Mouse (Mus musculus) MEL (cell line): ENCODE data around the gene Gpcpd1. TPM values are rescaled to one million over a fixed set of nuclear protein-coding genes. Genes with fewer than 3 reads are reported as not detected.

Source experiments
- DNase-seq: peaks from one replicate; pipeline ENCODE4 v3.0.0; 2011; ENCODE audit warnings: low read depth, low spot score
- H3K27ac ChIP-seq: 2 replicates; pipeline ENCODE4 v1.5.1; 2012; ENCODE audit warnings: low read depth, mild to moderate bottlenecking, control low read depth, low read length, moderate library complexity; ENCODE audit not compliant: control insufficient read depth
- H3K27me3 ChIP-seq, 2 experiments: fragments of 150-350 bp in 1 of 2; sonication (generic) in 1 of 2; 2 replicates each; pipeline ENCODE4 v1.6.1; 2012; ENCODE audit warnings: low read length in 2 of 2, mild to moderate bottlenecking in 2 of 2, improper control_type of control experiment in 1 of 2, moderate library complexity in 1 of 2; ENCODE audit not compliant: insufficient read depth in 2 of 2, control insufficient read depth in 1 of 2
- H3K36me3 ChIP-seq, 2 experiments: 2 replicates each; pipeline ENCODE4 v1.6.1; 2012 to 2014; ENCODE audit warnings: low read length in 2 of 2, improper control_type of control experiment in 1 of 2, inconsistent platforms in 1 of 2, mild to moderate bottlenecking in 1 of 2; ENCODE audit not compliant: insufficient read depth in 2 of 2, control insufficient read depth in 1 of 2
- H3K4me1 ChIP-seq, 2 experiments: fragments of 150-350 bp in 1 of 2; sonication (generic) in 1 of 2; 2 replicates each; pipeline ENCODE4 v1.6.1; 2012; ENCODE audit warnings: low read length in 2 of 2, improper control_type of control experiment in 1 of 2, mild to moderate bottlenecking in 1 of 2; ENCODE audit not compliant: insufficient read depth in 2 of 2, control insufficient read depth in 1 of 2
- H3K4me3 ChIP-seq, 2 experiments: fragments of 150-350 bp in 1 of 2; sonication (generic) in 1 of 2; 2 replicates each; pipeline ENCODE4 v1.5.1; 2012; ENCODE audit warnings: low read depth in 2 of 2, low read length in 2 of 2, mild to moderate bottlenecking in 2 of 2, moderate library complexity in 2 of 2, control low read depth in 1 of 2, improper control_type of control experiment in 1 of 2; ENCODE audit not compliant: control insufficient read depth in 1 of 2, insufficient read depth in 1 of 2
- H3K79me2 ChIP-seq: 2 replicates; pipeline ENCODE4 v1.6.1; 2012; ENCODE audit warnings: mild to moderate bottlenecking, low read length, moderate library complexity; ENCODE audit not compliant: control insufficient read depth, poor library complexity, insufficient read depth
- H3K9ac ChIP-seq: 2 replicates; pipeline ENCODE4 v1.6.1; 2012; ENCODE audit warnings: low read depth, mild to moderate bottlenecking, control low read depth, low read length, moderate library complexity; ENCODE audit not compliant: control insufficient read depth, poor library complexity, severe bottlenecking
- H3K9me3 ChIP-seq: fragments of 150-350 bp; sonication (generic); replicated peaks from 2 replicates; pipeline ENCODE4 v1.6.1; 2012; ENCODE audit warnings: mild to moderate bottlenecking, low read length, improper control_type of control experiment, moderate library complexity; ENCODE audit not compliant: insufficient read depth
- BHLHE40 ChIP-seq: IDR thresholded peaks from 2 replicates; pipeline ENCODE4 v1.6.1; 2012; ENCODE audit warnings: low read depth, mild to moderate bottlenecking, inconsistent platforms, low read length, improper control_type of control experiment, borderline replicate concordance
- CHD1 ChIP-seq: IDR thresholded peaks from 2 replicates; pipeline ENCODE4 v1.6.1; 2012; ENCODE audit warnings: low read depth, mild to moderate bottlenecking, inconsistent platforms, low read length, improper control_type of control experiment
- CHD2 ChIP-seq: IDR thresholded peaks from 2 replicates; pipeline ENCODE4 v1.6.1; 2011; ENCODE audit warnings: low read length, improper control_type of control experiment
- CTCF ChIP-seq, 3 experiments: IDR thresholded peaks in 2 of 3; conservative IDR thresholded peaks in 1 of 3; 2 replicates each; pipeline ENCODE4 v1.5.1; 2011 to 2012; ENCODE audit warnings: low read length in 3 of 3, low read depth in 2 of 3, mild to moderate bottlenecking in 2 of 3, improper control_type of control experiment in 1 of 3, inconsistent platforms in 1 of 3, mixed read lengths in 1 of 3, moderate library complexity in 1 of 3; ENCODE audit not compliant: control insufficient read depth in 1 of 3, insufficient read depth in 1 of 3, poor library complexity in 1 of 3, severe bottlenecking in 1 of 3
- E2F4 ChIP-seq: IDR thresholded peaks from 2 replicates; pipeline ENCODE4 v1.6.1; 2011; ENCODE audit warnings: low read depth, low read length, improper control_type of control experiment, borderline replicate concordance
- ELF1 ChIP-seq: IDR thresholded peaks from 2 replicates; pipeline ENCODE4 v1.6.1; 2014; ENCODE audit warnings: low read depth, mild to moderate bottlenecking, inconsistent platforms, low read length, improper control_type of control experiment, moderate library complexity
- EP300 ChIP-seq, 2 experiments: IDR thresholded peaks; 2 replicates each; pipeline ENCODE4 v1.6.1; 2011; ENCODE audit warnings: improper control_type of control experiment in 2 of 2, low read length in 2 of 2, low read depth in 1 of 2, mild to moderate bottlenecking in 1 of 2
- ETS1 ChIP-seq: IDR thresholded peaks from 2 replicates; pipeline ENCODE4 v1.6.1; 2012; ENCODE audit warnings: low read depth, mild to moderate bottlenecking, inconsistent platforms, low read length, improper control_type of control experiment, moderate library complexity
- GATA1 ChIP-seq: IDR thresholded peaks from 2 replicates; pipeline ENCODE4 v1.6.1; 2011; ENCODE audit warnings: low read depth, low read length, improper control_type of control experiment
- HCFC1 ChIP-seq: IDR thresholded peaks from 2 replicates; pipeline ENCODE4 v1.6.1; 2012; ENCODE audit warnings: low read depth, mild to moderate bottlenecking, inconsistent platforms, low read length, improper control_type of control experiment, moderate library complexity
- JUND ChIP-seq: IDR thresholded peaks from 2 replicates; pipeline ENCODE4 v1.6.1; 2011; ENCODE audit warnings: low read depth, mild to moderate bottlenecking, improper control_type of control experiment, low read length
- KAT2A ChIP-seq: conservative IDR thresholded peaks from 2 replicates; pipeline ENCODE4 v1.6.1; 2012; ENCODE audit warnings: low read depth, low read length, improper control_type of control experiment, inconsistent platforms
- MAFK ChIP-seq: IDR thresholded peaks from 2 replicates; pipeline ENCODE4 v1.6.1; 2011; ENCODE audit warnings: low read depth, mild to moderate bottlenecking, low read length, improper control_type of control experiment, borderline replicate concordance
- MAX ChIP-seq: IDR thresholded peaks from 2 replicates; pipeline ENCODE4 v1.6.1; 2011; ENCODE audit warnings: low read length, improper control_type of control experiment
- MEF2A ChIP-seq: IDR thresholded peaks from 2 replicates; pipeline ENCODE4 v1.6.1; 2014; ENCODE audit warnings: low read depth, mild to moderate bottlenecking, inconsistent platforms, low read length, improper control_type of control experiment; ENCODE audit not compliant: poor library complexity, insufficient replicate concordance, severe bottlenecking; ENCODE audit errors: extremely low read depth
- MXI1 ChIP-seq: IDR thresholded peaks from 2 replicates; pipeline ENCODE4 v1.6.1; 2011; ENCODE audit warnings: mild to moderate bottlenecking, low read depth, low read length, improper control_type of control experiment
- MYB ChIP-seq: IDR thresholded peaks from 2 replicates; pipeline ENCODE4 v1.6.1; 2011; ENCODE audit warnings: mild to moderate bottlenecking, low read depth, low read length, improper control_type of control experiment
- MYC ChIP-seq: IDR thresholded peaks from 2 replicates; pipeline ENCODE4 v1.6.1; 2011; ENCODE audit warnings: low read depth, mild to moderate bottlenecking, low read length, improper control_type of control experiment, moderate library complexity
- NELFE ChIP-seq: IDR thresholded peaks from 2 replicates; pipeline ENCODE4 v1.6.1; 2011; ENCODE audit warnings: low read depth, low read length, improper control_type of control experiment
- POLR2A ChIP-seq, 2 experiments: IDR thresholded peaks; 2 replicates each; pipeline ENCODE4 v1.6.1; 2011 to 2012; ENCODE audit warnings: low read length in 2 of 2, mild to moderate bottlenecking in 2 of 2, control low read depth in 1 of 2, improper control_type of control experiment in 1 of 2, low read depth in 1 of 2, moderate library complexity in 1 of 2; ENCODE audit not compliant: control insufficient read depth in 1 of 2, insufficient read depth in 1 of 2, poor library complexity in 1 of 2
- POLR2AphosphoS2 ChIP-seq: IDR thresholded peaks from 2 replicates; pipeline ENCODE4 v1.6.1; 2011; ENCODE audit warnings: low read length, improper control_type of control experiment
- POLR2AphosphoS5 ChIP-seq: IDR thresholded peaks from 2 replicates; pipeline ENCODE4 v1.6.1; 2012; ENCODE audit warnings: low read depth, borderline replicate concordance, mild to moderate bottlenecking, inconsistent platforms, low read length, moderate library complexity, mixed read lengths
- RCOR1 ChIP-seq: IDR thresholded peaks from 2 replicates; pipeline ENCODE4 v1.6.1; 2012; ENCODE audit warnings: low read depth, mild to moderate bottlenecking, inconsistent platforms, low read length, improper control_type of control experiment
- SIN3A ChIP-seq: IDR thresholded peaks from 2 replicates; pipeline ENCODE4 v1.6.1; 2012; ENCODE audit warnings: low read length, improper control_type of control experiment, inconsistent platforms
- SMC3 ChIP-seq: IDR thresholded peaks from 2 replicates; pipeline ENCODE4 v1.6.1; 2011; ENCODE audit warnings: low read depth, low read length, improper control_type of control experiment
- TAL1 ChIP-seq: IDR thresholded peaks from 2 replicates; pipeline ENCODE4 v1.6.1; 2012; ENCODE audit warnings: mild to moderate bottlenecking, inconsistent platforms, low read length, moderate library complexity, mixed read lengths
- TBP ChIP-seq: IDR thresholded peaks from 2 replicates; pipeline ENCODE4 v1.8.0; 2011; ENCODE audit warnings: low read depth, low read length, improper control_type of control experiment
- UBTF ChIP-seq: IDR thresholded peaks from 2 replicates; pipeline ENCODE4 v1.6.1; 2012; ENCODE audit warnings: low read depth, mild to moderate bottlenecking, inconsistent platforms, low read length, improper control_type of control experiment, moderate library complexity, borderline replicate concordance; ENCODE audit not compliant: insufficient read depth
- USF2 ChIP-seq, 2 experiments: IDR thresholded peaks; 2 replicates each; pipeline ENCODE4 v1.6.1; 2011 to 2012; ENCODE audit warnings: improper control_type of control experiment in 2 of 2, low read length in 2 of 2, borderline replicate concordance in 1 of 2, inconsistent platforms in 1 of 2, low read depth in 1 of 2, mild to moderate bottlenecking in 1 of 2; ENCODE audit not compliant: insufficient read depth in 1 of 2
- ZC3H11A ChIP-seq: IDR thresholded peaks from 2 replicates; pipeline ENCODE4 v1.6.1; 2012; ENCODE audit warnings: low read depth, mild to moderate bottlenecking, inconsistent platforms, low read length, improper control_type of control experiment
- ZMIZ1 ChIP-seq: IDR thresholded peaks from 2 replicates; pipeline ENCODE4 v1.6.1; 2012; ENCODE audit warnings: low read depth, mild to moderate bottlenecking, inconsistent platforms, low read length, improper control_type of control experiment, moderate library complexity
- polyA plus RNA-seq, 2 experiments: library from polyadenylated mRNA; stranded (reverse) in 1 of 2; unstranded in 1 of 2; fragments of >175 nt in 1 of 2; fragments of >200 nt in 1 of 2; gene quantifications; 2 replicates each; pipeline versions ENCODE4 v1.2.1 to v1.2.4; 2012; ENCODE audit warnings: low replicate concordance in 2 of 2, low read depth in 1 of 2; ENCODE audit not compliant: insufficient read length in 2 of 2, insufficient read depth in 1 of 2, missing spikeins in 1 of 2
- total RNA-seq: library from RNA; depleted of rRNA; stranded (reverse); fragments of 300-350 nt; gene quantifications from 2 replicates; pipeline ENCODE4 v1.2.3, GENCODE M21; 2012

The Gpcpd1 gene
- total and polyA plus RNA-seq, 3 experiments: 2.9 to 4.5 TPM; not detected in 1

DNA sequence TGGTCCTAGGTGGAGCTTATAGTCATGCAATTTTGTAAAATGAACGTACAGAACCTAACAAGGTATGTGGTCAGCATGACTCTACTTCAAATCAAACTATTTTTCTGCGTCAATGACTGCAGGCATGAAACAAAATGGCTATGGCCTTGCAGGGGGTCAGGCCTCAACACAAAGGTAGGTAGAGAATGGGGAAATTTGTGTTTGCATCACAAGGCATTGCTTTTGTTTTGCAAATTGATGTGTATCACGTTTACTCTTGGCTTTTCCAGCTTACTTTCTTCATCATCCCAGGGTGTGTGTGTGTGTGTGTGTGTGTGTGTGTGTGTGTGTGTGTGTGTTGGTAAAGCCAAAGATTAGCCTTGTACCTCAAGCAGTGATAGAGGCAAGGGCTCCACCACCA lies 30.2 kb upstream of the Gpcpd1 start:
- Histone ChIP-seq H3K9me3 (no peaks in the 10 kb centered on the region), H3K4me3 (no peak overlapping the region), H3K36me3 (peaks cover 0 to 2% of the 10 kb centered on the region in 2 experiments; a peak in 2 of 4 replicates), H3K27me3 (peaks cover 0 to 2% of the 10 kb centered on the region in 2 experiments; a peak in 3 of 4 replicates), H3K79me2 (no peaks in the 10 kb centered on the region), H3K4me1 (peaks cover 0 to 3% of the 10 kb centered on the region in 2 experiments; a peak in 1 of 4 replicates), H3K9ac (no peak overlapping the region)
- no peak for TF ChIP-seq MXI1
- TF ChIP-seq, all 39 proteins: peak for 0
- DNase-seq: no peak
- H3K27ac ChIP-seq: no peak overlapping the region

- peak; percentile 75 for DNase-seq
- no peak overlapping the region for H3K4me3 ChIP-seq
- H3K36me3 ChIP-seq: peaks cover 0 to 2% of the 10 kb centered on the region in 2 experiments; a peak in 2 of 4 replicates
- H3K79me2 ChIP-seq: no peaks in the 10 kb centered on the region
- H3K9ac ChIP-seq: no peak overlapping the region
- H3K27me3 ChIP-seq: no peaks in the 10 kb centered on the region; a peak in 1 of 4 replicates
- H3K9me3 ChIP-seq: no peaks in the 10 kb centered on the region
- no peak overlapping the region for H3K27ac ChIP-seq
- H3K4me1 ChIP-seq: peaks cover 0 to 3% of the 10 kb centered on the region in 2 experiments; a peak in 1 of 4 replicates
- TF ChIP-seq CTCF (IDR thresholded peaks at IDR 0.05 in 2 of 3, conservative IDR thresholded peaks at IDR 0.05 in 1 of 3; ENCODE audit: control insufficient read depth in 1 of 3, insufficient read depth in 1 of 3, low read depth in 2 of 3, low read length in 3 of 3, poor library complexity in 1 of 3, severe bottlenecking in 1 of 3) (no peak), KAT2A (no peak), ETS1 (peak; percentile 87), SMC3 (no peak), E2F4 (no peak), GATA1 (peak; percentile 36; the same call in 1 of the 2 replicates), UBTF (no peak), POLR2AphosphoS5 (no peak), TBP (no peak), CHD2 (no peak), MYC (no peak), MAX (no peak), EP300 (IDR thresholded peaks at IDR 0.05; ENCODE audit: low read depth in 1 of 2, low read length in 2 of 2) (0 out of 4 replicates have a peak, but pooled peaks of 1 of the 2 experiments have one; percentile 23), CHD1 (no peak), BHLHE40 (no peak), JUND (0 out of 2 replicates have a peak, but pooled peaks have one; percentile 64), ZC3H11A (no peak), SIN3A (no peak; the same call in 1 of the 2 replicates), HCFC1 (no peak), MXI1 (no peak), ZMIZ1 (no peak), NELFE (no peak), USF2 (IDR thresholded peaks at IDR 0.05; ENCODE audit: borderline replicate concordance in 1 of 2, insufficient read depth in 1 of 2, low read depth in 1 of 2, low read length in 2 of 2) (no peak), ELF1 (no peak), MYB (no peak), POLR2A (IDR thresholded peaks at IDR 0.05; ENCODE audit: control insufficient read depth in 1 of 2, insufficient read depth in 1 of 2, low read depth in 1 of 2, low read length in 2 of 2, poor library complexity in 1 of 2) (no peak), MEF2A (no peak), MAFK (peak; percentile 16; the same call in 1 of the 2 replicates), RCOR1 (no peak), TAL1 (no peak), POLR2AphosphoS2 (no peak)
Measured at GRCm38 (mm10) chr2:132613581-132614188, 26.2 kb upstream of the Gpcpd1 start.
